Mouse (Mus musculus) neural tube, embryonic 13.5 days (tissue): ENCODE data around the gene Macrod2. TPM values are rescaled to one million over a fixed set of nuclear protein-coding genes. Genes with fewer than 3 reads are reported as not detected.

Experiments used
- ATAC-seq: fragments of 200-750 bp; cut with Nextera tagmentation; 2 replicates; pipeline ENCODE4 v1.8.0; 2017; ENCODE audit warnings: low read depth, mild to moderate bottlenecking, moderate TSS enrichment, moderate library complexity
- H3K27ac ChIP-seq: fragments of 300-500 bp; sonication (generic); replicated peaks from 2 replicates; pipeline ENCODE4 v1.5.1; 2015; ENCODE audit warnings: moderate library complexity, mild to moderate bottlenecking, inconsistent platforms
- H3K27me3 ChIP-seq: fragments of 300-500 bp; sonication (generic); 2 replicates; pipeline ENCODE4 v1.6.1; 2015; ENCODE audit warnings: mild to moderate bottlenecking, inconsistent platforms
- H3K36me3 ChIP-seq: fragments of 300-500 bp; sonication (generic); 2 replicates; pipeline ENCODE4 v1.6.1; 2015; ENCODE audit warnings: mild to moderate bottlenecking, inconsistent platforms
- H3K4me1 ChIP-seq: fragments of 300-500 bp; sonication (generic); replicated peaks from 2 replicates; pipeline ENCODE4 v1.6.1; 2015; ENCODE audit warnings: inconsistent platforms
- H3K4me2 ChIP-seq: fragments of 300-500 bp; sonication (generic); 2 replicates; pipeline ENCODE4 v1.6.1; 2015; ENCODE audit warnings: inconsistent platforms, mild to moderate bottlenecking, moderate library complexity
- H3K4me3 ChIP-seq: fragments of 300-500 bp; sonication (generic); 2 replicates; pipeline ENCODE4 v1.5.1; 2015; ENCODE audit warnings: mild to moderate bottlenecking, inconsistent platforms
- H3K9ac ChIP-seq: fragments of 300-500 bp; sonication (generic); 2 replicates; pipeline ENCODE4 v1.6.1; 2015; ENCODE audit warnings: moderate library complexity, mild to moderate bottlenecking, inconsistent platforms
- H3K9me3 ChIP-seq: fragments of 300-500 bp; sonication (generic); 2 replicates; pipeline ENCODE4 v1.6.1; 2016; ENCODE audit warnings: inconsistent platforms
- WGBS: fragments of 180-500 bp; shearing (Covaris S2); methylation state at CpG from one replicate; pipeline ENCODE4 v1.1.7; 2015; 5-methylcytosine and 5-hydroxymethylcytosine counted together
- polyA plus RNA-seq: library from polyadenylated mRNA; unstranded; fragments of >200 nt; fragmentation: Nextera tagmentation; extraction: Ambion mirVana; gene quantifications from 2 replicates; pipeline ENCODE4 v1.2.1, GENCODE M21; 2015

Macrod2 gene
- polyA plus RNA-seq, 1 experiment from 2014 or later: 78.9 TPM

DNA sequence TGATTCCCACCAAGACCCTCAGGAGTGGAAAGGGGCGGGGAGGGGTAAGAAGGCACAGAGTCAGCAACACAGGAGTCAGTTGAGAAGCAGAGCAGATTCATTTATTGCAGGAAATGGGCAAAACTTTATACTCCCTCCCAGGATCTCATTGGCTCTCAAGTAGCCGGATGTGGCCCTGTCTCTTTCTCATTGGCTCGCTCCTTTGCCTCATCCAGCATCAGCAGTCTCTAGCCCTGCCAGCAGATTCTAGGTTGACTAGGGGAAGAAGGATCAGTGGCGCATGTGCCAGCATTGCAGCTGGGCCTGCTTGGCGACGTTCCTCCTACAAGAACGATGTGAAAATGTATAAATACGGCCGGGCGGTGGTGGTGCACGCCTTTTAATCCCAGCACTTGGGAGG, 378.3 kb downstream of the Macrod2 start:
- Histone ChIP-seq H3K4me1 (no peaks in the 10 kb centered on the region), H3K9ac (no peak overlapping the region), H3K4me3 (no peak overlapping the region), H3K27ac (no peak overlapping the region), H3K4me2 (no peak overlapping the region), H3K36me3 (no peaks in the 10 kb centered on the region), H3K27me3 (no peaks in the 10 kb centered on the region), H3K9me3 (no peaks in the 10 kb centered on the region)
- ATAC-seq: no peak
- WGBS: 92% methylated on average over 11 of the region's 11 CpGs

DNA sequence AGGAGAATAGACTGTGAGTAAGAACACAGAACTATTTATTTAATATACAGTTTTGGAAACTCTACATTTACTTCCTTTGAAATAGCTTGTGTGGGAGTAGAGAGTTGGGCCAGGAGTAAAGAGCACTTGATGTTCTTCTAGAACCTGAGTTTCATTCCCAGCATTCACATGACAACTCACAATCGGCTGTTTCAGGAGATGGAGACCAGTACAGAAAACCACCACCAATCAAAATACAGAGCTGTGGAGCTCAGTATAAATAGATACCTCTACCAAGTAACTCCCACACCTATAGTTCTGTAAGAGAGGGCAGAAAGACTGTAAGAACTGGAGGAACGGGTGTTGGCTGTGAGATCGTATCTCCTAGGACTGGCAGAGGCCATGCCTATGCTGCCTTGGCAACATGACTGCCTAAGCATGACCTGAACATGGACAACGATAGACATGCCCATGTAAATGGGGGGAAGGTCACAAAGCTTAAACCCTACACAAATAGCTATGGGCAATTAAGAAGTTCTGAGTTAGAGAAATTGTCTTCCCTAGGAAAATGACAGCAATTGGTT, 379.8 kb downstream of the Macrod2 start:
- H3K9me3 ChIP-seq: no peaks in the 10 kb centered on the region
- WGBS: 90% methylated on average over 4 of the region's 4 CpGs
- no peak for ATAC-seq
- no peak overlapping the region for H3K27ac ChIP-seq
- H3K4me2 ChIP-seq: no peak overlapping the region
- H3K36me3 ChIP-seq: no peaks in the 10 kb centered on the region
- H3K27me3 ChIP-seq: no peaks in the 10 kb centered on the region
- no peak overlapping the region for H3K4me3 ChIP-seq
- H3K9ac ChIP-seq: no peak overlapping the region
- H3K4me1 ChIP-seq: no peaks in the 10 kb centered on the region

DNA sequence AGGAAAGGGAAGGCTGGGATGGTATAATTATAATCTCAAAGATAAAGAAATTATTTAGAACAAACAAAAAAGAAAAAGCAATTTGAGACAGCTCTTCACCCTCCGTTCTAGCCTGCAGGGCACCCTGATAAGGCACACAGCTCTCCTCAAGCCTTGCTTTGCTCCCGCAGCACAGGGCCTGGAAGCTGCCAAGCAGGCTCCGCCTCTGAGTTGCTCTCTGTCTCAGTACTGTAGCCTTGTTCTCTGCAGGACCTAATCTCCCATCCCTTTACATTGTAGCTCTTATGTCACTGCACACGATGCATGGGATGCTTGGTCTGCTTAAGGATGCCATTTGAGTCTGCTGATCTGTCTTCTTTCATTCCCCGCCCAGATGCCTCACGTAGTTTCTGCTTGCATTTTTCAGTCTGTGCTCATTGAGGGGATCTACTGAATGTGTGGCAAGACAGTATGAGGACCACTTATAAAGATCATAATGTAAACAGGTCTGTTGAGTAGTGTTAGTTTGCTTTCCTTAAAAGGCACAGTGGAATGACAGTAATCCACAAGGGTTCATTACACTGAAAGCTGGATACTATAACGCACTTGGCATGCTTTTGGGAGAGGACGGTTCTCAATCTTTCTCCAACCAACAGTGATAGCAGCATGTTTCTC, 380.5 kb downstream of the Macrod2 start:
- 76% methylated on average over 8 of the region's 8 CpGs for WGBS
- no peak overlapping the region for H3K9ac ChIP-seq
- no peaks in the 10 kb centered on the region for H3K4me1 ChIP-seq
- no peak overlapping the region for H3K27ac ChIP-seq
- no peak overlapping the region for H3K4me2 ChIP-seq
- ATAC-seq: no peak
- no peaks in the 10 kb centered on the region for H3K9me3 ChIP-seq
- no peaks in the 10 kb centered on the region for H3K36me3 ChIP-seq
- no peak overlapping the region for H3K4me3 ChIP-seq
- H3K27me3 ChIP-seq: no peaks in the 10 kb centered on the region

DNA sequence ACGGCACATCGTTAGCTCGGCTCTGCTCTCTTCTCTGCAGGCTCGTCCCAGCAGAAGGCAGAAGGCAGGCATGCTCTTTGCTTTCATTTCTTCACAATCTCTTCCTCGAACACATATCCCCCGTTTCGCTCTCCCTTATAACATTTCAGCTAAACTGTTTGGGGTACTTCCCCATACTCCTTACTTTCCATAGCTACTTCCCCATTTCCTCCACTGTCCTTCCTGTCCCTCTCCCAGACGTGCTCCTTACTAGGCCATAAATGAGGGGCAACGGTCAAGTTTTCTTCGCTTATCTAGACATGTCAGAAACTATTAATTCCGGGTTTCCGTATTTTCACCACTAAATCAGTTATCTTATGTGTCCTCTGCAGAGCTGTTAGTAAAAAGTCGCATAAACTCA, 383.1 kb downstream of the Macrod2 start:
- 87% methylated on average over 13 of the region's 13 CpGs for WGBS
- Histone ChIP-seq H3K36me3 (no peaks in the 10 kb centered on the region), H3K9ac (no peak overlapping the region), H3K27ac (no peak overlapping the region), H3K27me3 (no peaks in the 10 kb centered on the region), H3K4me1 (no peaks in the 10 kb centered on the region), H3K4me2 (no peak overlapping the region), H3K9me3 (no peaks in the 10 kb centered on the region), H3K4me3 (no peak overlapping the region)
- ATAC-seq: no peak

DNA sequence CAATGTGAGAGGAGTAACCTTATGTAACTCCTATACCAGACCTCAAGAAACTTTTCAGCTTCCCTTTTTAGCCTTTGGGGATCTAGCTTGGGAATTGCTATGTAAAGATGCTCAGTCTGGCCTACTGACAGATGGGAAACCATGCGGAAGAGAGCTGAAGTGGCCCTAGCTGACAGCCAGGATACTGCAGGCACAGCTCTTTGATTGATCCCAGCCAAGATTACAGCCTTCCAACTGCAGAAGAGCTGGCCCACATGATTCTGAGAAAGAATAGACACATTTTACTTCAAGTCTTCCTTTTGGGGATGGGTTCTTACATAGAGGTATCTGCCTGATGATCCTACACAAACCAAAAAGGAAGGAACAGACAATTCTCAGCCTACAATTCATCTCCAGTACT, 387.9 kb downstream of the Macrod2 start:
- no peaks in the 10 kb centered on the region for H3K27me3 ChIP-seq
- H3K9ac ChIP-seq: no peak overlapping the region
- H3K4me3 ChIP-seq: no peak overlapping the region
- 83% methylated on average over 1 of the region's 1 CpGs for WGBS
- no peak overlapping the region for H3K4me2 ChIP-seq
- no peak overlapping the region for H3K27ac ChIP-seq
- no peaks in the 10 kb centered on the region for H3K9me3 ChIP-seq
- H3K4me1 ChIP-seq: no peaks in the 10 kb centered on the region
- no peak for ATAC-seq
- no peaks in the 10 kb centered on the region for H3K36me3 ChIP-seq

DNA sequence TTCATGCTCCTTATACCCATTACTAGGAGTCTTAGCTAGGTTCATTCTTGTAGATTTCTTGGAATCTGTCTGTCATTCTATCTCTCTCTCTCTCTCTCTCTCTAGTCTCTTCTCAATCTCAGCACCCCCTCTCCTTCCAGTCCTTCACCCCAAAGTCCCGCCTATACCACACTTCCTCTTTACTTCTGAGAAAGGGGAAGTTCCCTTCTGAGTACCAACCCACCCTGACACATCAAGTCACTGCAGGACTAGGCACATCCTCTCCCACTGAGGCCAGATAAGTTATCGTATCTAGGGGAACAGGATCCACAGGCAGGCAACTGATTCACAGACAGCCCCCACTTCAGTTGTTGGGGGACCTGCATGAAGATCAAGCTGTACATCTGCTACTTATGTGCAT, 389.5 kb downstream of the Macrod2 start:
- Histone ChIP-seq H3K4me3 (no peak overlapping the region), H3K4me2 (no peak overlapping the region), H3K9ac (no peak overlapping the region), H3K36me3 (no peaks in the 10 kb centered on the region), H3K27me3 (no peaks in the 10 kb centered on the region), H3K27ac (no peak overlapping the region), H3K4me1 (no peaks in the 10 kb centered on the region), H3K9me3 (no peaks in the 10 kb centered on the region)
- WGBS: 74% methylated on average over 2 of the region's 2 CpGs
- no peak for ATAC-seq

DNA sequence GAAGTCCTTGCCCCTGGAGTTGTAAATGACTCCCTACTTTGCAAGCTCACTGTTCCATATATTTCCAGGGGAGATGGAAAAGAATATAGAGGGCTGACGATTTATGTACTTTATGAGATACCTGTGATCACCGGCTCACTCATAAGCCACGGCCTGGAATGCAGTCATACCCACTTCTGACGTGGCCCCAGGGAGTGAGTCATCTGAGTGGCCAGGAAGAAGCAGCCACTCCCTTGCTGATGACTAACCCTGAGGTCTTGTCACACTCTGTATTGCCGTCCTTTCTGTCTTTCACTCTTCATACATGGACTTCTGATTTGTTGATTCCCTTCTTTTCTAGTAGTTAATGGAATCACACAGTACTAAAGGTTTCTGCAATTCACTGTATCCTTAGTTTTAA, 395.3 kb downstream of the Macrod2 start:
- no peaks in the 10 kb centered on the region for H3K9me3 ChIP-seq
- no peak overlapping the region for H3K27ac ChIP-seq
- WGBS: 71% methylated on average over 5 of the region's 5 CpGs
- no peaks in the 10 kb centered on the region for H3K27me3 ChIP-seq
- no peaks in the 10 kb centered on the region for H3K36me3 ChIP-seq
- no peak for ATAC-seq
- H3K4me3 ChIP-seq: no peak overlapping the region
- no peaks in the 10 kb centered on the region for H3K4me1 ChIP-seq
- no peak overlapping the region for H3K9ac ChIP-seq
- no peak overlapping the region for H3K4me2 ChIP-seq

DNA sequence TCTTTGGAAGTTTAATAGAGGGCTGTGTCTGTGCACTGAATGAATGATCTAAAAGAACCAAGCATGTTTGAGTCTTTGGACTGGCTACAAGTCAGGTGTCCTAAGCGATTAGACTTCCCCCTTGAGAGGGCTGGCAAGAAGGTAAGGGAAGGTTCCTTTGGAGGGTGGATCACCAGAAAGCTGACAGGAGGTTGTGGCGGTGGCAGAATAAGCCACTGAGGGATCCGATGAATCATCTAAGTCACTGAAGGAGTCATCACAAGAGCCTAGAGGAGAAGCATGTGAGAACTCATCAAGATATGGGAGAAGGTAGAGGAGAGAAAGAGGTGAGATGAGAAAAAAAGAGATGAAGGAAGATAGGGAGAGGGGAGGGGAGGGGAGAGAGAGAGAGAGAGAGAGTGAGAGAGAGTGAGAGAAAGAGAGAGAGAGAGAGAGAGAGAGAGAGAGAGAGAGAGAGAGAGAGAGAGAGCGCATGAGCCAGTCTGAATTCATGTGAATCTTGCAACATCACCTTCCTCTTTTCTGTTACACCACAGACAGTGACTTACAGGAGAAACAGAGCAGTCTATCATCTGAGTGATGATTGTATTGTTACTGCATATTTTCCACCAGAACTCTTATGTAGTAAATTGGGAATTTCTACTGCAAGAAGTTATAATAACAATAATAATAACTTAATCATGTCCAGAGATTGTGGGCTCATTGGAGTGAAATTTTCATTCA, 398.9 kb downstream of the Macrod2 start:
- H3K36me3 ChIP-seq: no peaks in the 10 kb centered on the region
- no peak overlapping the region for H3K27ac ChIP-seq
- H3K4me1 ChIP-seq: no peaks in the 10 kb centered on the region
- 89% methylated on average over 4 of the region's 4 CpGs for WGBS
- no peak overlapping the region for H3K4me3 ChIP-seq
- no peaks in the 10 kb centered on the region for H3K27me3 ChIP-seq
- no peak for ATAC-seq
- H3K4me2 ChIP-seq: no peak overlapping the region
- H3K9ac ChIP-seq: no peak overlapping the region
- no peaks in the 10 kb centered on the region for H3K9me3 ChIP-seq

DNA sequence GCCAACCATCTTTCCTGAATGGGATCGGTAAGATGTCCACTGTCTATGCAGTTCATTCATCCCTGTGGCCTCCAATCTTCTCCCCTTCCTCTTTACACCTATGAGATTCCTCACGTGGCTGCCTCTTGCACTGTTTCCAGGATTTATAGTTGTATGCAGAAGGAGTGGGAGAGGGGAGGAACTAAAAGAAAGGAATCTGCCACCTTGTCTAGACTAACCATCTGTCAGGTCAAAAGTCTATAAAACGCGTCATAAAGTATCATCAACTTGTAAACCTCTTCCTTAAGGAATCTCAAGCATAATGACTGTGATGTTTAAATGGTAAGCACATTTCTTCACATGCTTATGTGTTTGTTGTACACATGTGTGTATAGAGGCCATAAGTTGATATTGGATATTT, 416.6 kb downstream of the Macrod2 start:
- no peak overlapping the region for H3K4me2 ChIP-seq
- ATAC-seq: no peak
- H3K27ac ChIP-seq: no peak overlapping the region
- H3K4me3 ChIP-seq: no peak overlapping the region
- 82% methylated on average over 4 of the region's 4 CpGs for WGBS
- no peaks in the 10 kb centered on the region for H3K27me3 ChIP-seq
- H3K9me3 ChIP-seq: no peaks in the 10 kb centered on the region
- H3K36me3 ChIP-seq: no peaks in the 10 kb centered on the region
- no peaks in the 10 kb centered on the region for H3K4me1 ChIP-seq
- H3K9ac ChIP-seq: no peak overlapping the region

DNA sequence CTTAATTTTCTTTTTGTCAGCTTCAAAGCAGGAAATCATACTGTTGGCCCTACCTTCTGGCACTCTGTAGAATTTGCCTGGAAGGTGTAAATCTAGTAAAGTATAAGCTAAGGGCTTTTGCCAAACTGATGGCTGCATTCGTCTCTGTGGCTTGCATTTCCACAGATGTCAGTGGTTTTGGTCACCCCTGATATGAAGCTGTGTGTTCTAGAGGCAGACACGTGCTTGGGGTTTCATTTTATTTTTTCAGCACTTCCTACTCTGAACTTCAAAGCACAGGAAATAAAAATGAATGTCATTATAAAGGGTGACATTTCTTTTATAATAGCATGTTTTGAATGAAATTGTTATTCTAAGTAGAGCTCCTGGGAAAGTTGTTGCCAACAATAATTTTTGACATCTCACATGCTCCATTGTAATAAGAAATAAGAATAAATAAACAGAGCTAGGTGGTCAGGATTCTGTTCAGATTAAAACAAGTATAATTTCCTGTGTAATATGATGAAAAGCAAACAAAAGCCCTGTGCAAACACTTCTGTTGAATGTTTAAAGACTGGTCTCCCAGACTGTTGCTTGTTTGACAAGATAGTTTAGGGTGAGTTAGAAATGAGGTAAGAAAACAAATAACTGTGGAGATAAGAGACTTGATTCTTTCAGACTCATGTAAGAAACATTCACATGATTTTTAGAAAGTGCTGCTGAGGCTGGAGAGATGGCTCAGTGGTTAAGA, 424.4 kb downstream of the Macrod2 start:
- H3K4me3 ChIP-seq: no peak overlapping the region
- no peak overlapping the region for H3K9ac ChIP-seq
- ATAC-seq: no peak
- no peaks in the 10 kb centered on the region for H3K9me3 ChIP-seq
- H3K4me2 ChIP-seq: no peak overlapping the region
- WGBS: 63% methylated on average over 2 of the region's 2 CpGs
- no peaks in the 10 kb centered on the region for H3K27me3 ChIP-seq
- no peaks in the 10 kb centered on the region for H3K4me1 ChIP-seq
- no peak overlapping the region for H3K27ac ChIP-seq
- no peaks in the 10 kb centered on the region for H3K36me3 ChIP-seq

DNA sequence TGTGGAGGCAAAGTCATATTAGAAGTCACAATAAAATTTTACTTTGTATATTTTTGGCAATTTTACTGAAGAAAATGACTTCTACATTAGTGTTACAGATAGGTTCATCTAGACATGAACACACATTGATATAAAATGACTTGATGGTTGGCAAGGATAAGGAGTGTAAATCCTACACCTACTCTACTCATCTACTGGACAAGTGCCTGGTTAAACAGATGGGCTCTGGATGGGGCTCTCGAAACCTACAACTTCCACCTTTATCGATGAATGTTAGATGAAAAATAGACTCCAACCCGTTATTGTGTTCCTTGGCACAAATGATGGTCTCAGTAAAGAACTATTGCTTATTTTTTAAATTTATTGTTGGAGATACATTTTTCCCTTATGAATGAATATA, 427.3 kb downstream of the Macrod2 start:
- H3K4me3 ChIP-seq: no peak overlapping the region
- no peaks in the 10 kb centered on the region for H3K36me3 ChIP-seq
- H3K4me2 ChIP-seq: no peak overlapping the region
- H3K27me3 ChIP-seq: no peaks in the 10 kb centered on the region
- H3K27ac ChIP-seq: no peak overlapping the region
- no peak for ATAC-seq
- 87% methylated on average over 3 of the region's 3 CpGs for WGBS
- no peak overlapping the region for H3K9ac ChIP-seq
- H3K9me3 ChIP-seq: no peaks in the 10 kb centered on the region
- no peaks in the 10 kb centered on the region for H3K4me1 ChIP-seq

DNA sequence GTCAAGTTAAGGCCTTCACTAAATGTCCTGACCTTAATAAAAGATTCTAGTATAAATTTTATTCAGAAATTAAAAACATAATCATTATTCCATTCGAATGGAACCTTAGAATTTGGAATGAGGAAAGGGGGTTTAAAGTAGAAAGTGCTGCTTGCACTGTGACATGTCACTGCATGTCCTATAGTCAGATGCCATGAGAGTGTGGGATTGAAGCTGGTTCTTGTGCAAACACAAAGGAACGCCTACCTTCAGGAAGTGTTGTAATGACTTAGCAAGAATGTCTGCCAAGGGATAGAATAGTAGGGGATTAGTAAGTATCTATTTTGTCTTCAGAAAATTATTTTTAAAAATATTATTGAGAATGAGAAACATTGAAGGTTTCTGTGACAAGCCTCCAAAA, 431.1 kb downstream of the Macrod2 start:
- Histone ChIP-seq H3K4me3 (no peak overlapping the region), H3K27me3 (no peaks in the 10 kb centered on the region), H3K9me3 (no peaks in the 10 kb centered on the region), H3K9ac (no peak overlapping the region), H3K36me3 (no peaks in the 10 kb centered on the region), H3K4me2 (no peak overlapping the region), H3K27ac (no peak overlapping the region), H3K4me1 (no peaks in the 10 kb centered on the region)
- WGBS: 80% methylated on average over 2 of the region's 2 CpGs
- ATAC-seq: no peak
